9 mouse cellular contexts compared by ENCODE assay signal in genomic region chr11:50254010-50254580, GRCm38 (mm10). TPM values are rescaled to one million over a fixed set of nuclear protein-coding genes. Genes with fewer than 3 reads are reported as not detected.
DNase-seq lines count a peak whose midpoint lies in the region; ATAC-seq and TF ChIP-seq lines count a peak whose summit lies in the region.
"Had no signal": no experiment of that assay in that cellular context is flagged by ENCODE, and none has a peak within 500 bp of the region (broad histone marks: within the 10 kb centered on the region; RNA-seq: fewer than 3 reads in every experiment).

No protein-coding gene starts in this region.

- no peak for TF ChIP-seq CTCF in lung, adult 2 months (IDR thresholded peaks at IDR 0.05; ENCODE audit: insufficient read depth, low read length)

- ATAC-seq in forebrain, embryonic 12.5 days (ENCODE audit: low FRiP score): no peak
- ATAC-seq in forebrain, embryonic 11.5 days (replicated peaks; ENCODE audit: low FRiP score): no peak

- peaks cover 36% of the 10 kb centered on the region for H3K36me3 ChIP-seq in forebrain, embryonic 12.5 days (replicated peaks)
- peaks cover 10% of the 10 kb centered on the region; the same call in 1 of the 2 replicates for H3K36me3 ChIP-seq in forebrain, embryonic 11.5 days (ENCODE audit: control insufficient read depth, insufficient read depth, low read length)
- H3K36me3 ChIP-seq in myocyte (ENCODE audit: control insufficient read depth, insufficient read depth): peaks cover 15% of the 10 kb centered on the region

- no peak for TF ChIP-seq POLR2A in myocyte (IDR thresholded peaks at IDR 0.05; ENCODE audit: insufficient read length, low read depth)
- TF ChIP-seq POLR2A in lung, adult 2 months (IDR thresholded peaks at IDR 0.05; ENCODE audit: borderline replicate concordance, extremely low read depth, low read depth, low read length): no peak

- no peaks in the 10 kb centered on the region for H3K4me1 ChIP-seq in forebrain, embryonic 12.5 days
- no peaks in the 10 kb centered on the region for H3K4me1 ChIP-seq in forebrain, embryonic 11.5 days (replicated peaks; ENCODE audit: control insufficient read depth, insufficient read depth, low read length)
- no peaks in the 10 kb centered on the region for H3K4me1 ChIP-seq in lung, adult 2 months (ENCODE audit: control insufficient read depth, insufficient read depth, low read length)

- no peaks in the 10 kb centered on the region for H3K79me2 ChIP-seq in myocyte (ENCODE audit: control insufficient read depth, insufficient read depth)

- H3K27ac ChIP-seq in forebrain, embryonic 12.5 days: 0 out of 2 replicates have a peak overlapping the region, but pooled peaks have one; percentile 36
- H3K27ac ChIP-seq in forebrain, embryonic 11.5 days (ENCODE audit: low read depth, low read length): no peak overlapping the region

- no peak overlapping the region for H3K4me3 ChIP-seq in forebrain, embryonic 12.5 days (replicated peaks)
- H3K4me3 ChIP-seq in forebrain, embryonic 11.5 days (ENCODE audit: low read depth, low read length): no peak overlapping the region
- no peak overlapping the region for H3K4me3 ChIP-seq in myocyte
- H3K4me3 ChIP-seq in lung, adult 2 months (replicated peaks; ENCODE audit: extremely low read depth, low read depth, low read length): no peak overlapping the region

- no peak overlapping the region for H3K9ac ChIP-seq in forebrain, embryonic 12.5 days
- H3K9ac ChIP-seq in forebrain, embryonic 11.5 days (ENCODE audit: low read length): no peak overlapping the region

- H3K27me3 ChIP-seq in forebrain, embryonic 12.5 days: no peaks in the 10 kb centered on the region
- H3K27me3 ChIP-seq in forebrain, embryonic 11.5 days (ENCODE audit: control insufficient read depth, insufficient read depth, low read length): no peaks in the 10 kb centered on the region
- H3K27me3 ChIP-seq in myocyte (ENCODE audit: control insufficient read depth, insufficient read depth, insufficient read length): no peaks in the 10 kb centered on the region

- DNase-seq in forebrain, embryonic 11.5 days (ENCODE audit: low spot score): no peak
- peak; percentile 52 for DNase-seq in cerebellum, adult 11-12 months
- peak; percentile 59 to 65 for DNase-seq in frontal cortex, postnatal 25 days (ENCODE audit: low spot score in 2 of 2)
- no peak for DNase-seq in spleen, postnatal 14 days (ENCODE audit: low spot score in 2 of 2)
- no peak for DNase-seq in kidney, postnatal 36 days
- no peak for DNase-seq in lung, adult 2 months
- DNase-seq: kidney, adult 2 months had no signal

- no peak overlapping the region for H3ac ChIP-seq in myocyte (ENCODE audit: control insufficient read depth, insufficient read length)

- 82% methylated on average over 12 of the region's 12 CpGs for WGBS in forebrain, embryonic 12.5 days
- WGBS in forebrain, embryonic 11.5 days: 82% methylated on average over 12 of the region's 12 CpGs
- WGBS in lung, adult 2 months: 71% methylated on average over 12 of the region's 12 CpGs

- H3K9me3 ChIP-seq in forebrain, embryonic 12.5 days: no peaks in the 10 kb centered on the region
- H3K9me3 ChIP-seq in forebrain, embryonic 11.5 days (ENCODE audit: control insufficient read depth, low read length): no peaks in the 10 kb centered on the region

- no peak overlapping the region for H3K4me2 ChIP-seq in forebrain, embryonic 12.5 days
- no peak overlapping the region for H3K4me2 ChIP-seq in forebrain, embryonic 11.5 days (ENCODE audit: low read depth, low read length, severe bottlenecking)
- peak overlapping the region; percentile 67 for H3K4me2 ChIP-seq in myocyte (ENCODE audit: low read depth)

TF ChIP-seq in myocyte, 11 proteins besides CTCF, POLR2A, EP300 and RAD21:
- TF ChIP-seq POLR2AphosphoS2 (IDR thresholded peaks at IDR 0.05; ENCODE audit: insufficient read length, low read depth): peak; percentile 75
- TF ChIP-seq TCF3 (IDR thresholded peaks at IDR 0.05; ENCODE audit: insufficient read length, low read depth): no peak
- TF ChIP-seq USF1 (IDR thresholded peaks at IDR 0.05; ENCODE audit: low read depth): no peak

RNA-seq across cellular contexts. Expression of gene Ltc4s, which starts 15.7 kb away (rescaled TPM):
- polyA plus RNA-seq in forebrain, embryonic 12.5 days (2016; fragmentation: Nextera tagmentation; extraction: Ambion mirVana): 0.60 and 0.69 TPM in 2 replicates
- polyA plus RNA-seq in forebrain, embryonic 11.5 days (2014; fragmentation: Nextera tagmentation; extraction: Ambion mirVana): 0.51 and 0.81 TPM in 2 replicates
- polyA plus RNA-seq in myocyte (2012; fragmentation: generic; extraction: Trizol): 1.8 TPM
- polyA plus RNA-seq in lung, adult 2 months (2012; rRNA removed): 106 and 119 TPM in 2 replicates

RNA-seq across cellular contexts. Expression of gene Maml1, which starts 38.0 kb away (rescaled TPM):
- polyA plus RNA-seq in forebrain, embryonic 12.5 days (2016; fragmentation: Nextera tagmentation; extraction: Ambion mirVana): 5.5 and 5.9 TPM in 2 replicates
- 10.0 and 11.9 TPM in 2 replicates for polyA plus RNA-seq in forebrain, embryonic 11.5 days (2014; fragmentation: Nextera tagmentation; extraction: Ambion mirVana)
- 13.7 TPM for polyA plus RNA-seq in myocyte (2012; fragmentation: generic; extraction: Trizol)
- polyA plus RNA-seq in lung, adult 2 months (2012; rRNA removed): 19.5 and 22.5 TPM in 2 replicates

RNA-seq across cellular contexts. Expression of gene Mgat4b, which starts 43.4 kb away (rescaled TPM):
- polyA plus RNA-seq in forebrain, embryonic 12.5 days (2016; fragmentation: Nextera tagmentation; extraction: Ambion mirVana): 31.6 and 40.3 TPM in 2 replicates
- polyA plus RNA-seq in forebrain, embryonic 11.5 days (2014; fragmentation: Nextera tagmentation; extraction: Ambion mirVana): 24.2 and 30.9 TPM in 2 replicates
- 89.2 TPM for polyA plus RNA-seq in myocyte (2012; fragmentation: generic; extraction: Trizol)
- polyA plus RNA-seq in lung, adult 2 months (2012; rRNA removed): 77.4 and 91.7 TPM in 2 replicates

RNA-seq across cellular contexts. Expression of gene Sqstm1, which starts 43.5 kb away (rescaled TPM):
- 165 and 169 TPM in 2 replicates for polyA plus RNA-seq in forebrain, embryonic 12.5 days (2016; fragmentation: Nextera tagmentation; extraction: Ambion mirVana)
- 148 and 164 TPM in 2 replicates for polyA plus RNA-seq in forebrain, embryonic 11.5 days (2014; fragmentation: Nextera tagmentation; extraction: Ambion mirVana)
- polyA plus RNA-seq in myocyte (2012; fragmentation: generic; extraction: Trizol): 873 TPM
- polyA plus RNA-seq in lung, adult 2 months (2012; rRNA removed): 249 and 251 TPM in 2 replicates

Comparison
In these comparisons a context has a peak if more than half of its experiments do, and no peak if none do; other contexts are left out.
1. DNase-seq: peak in cerebellum, adult 11-12 months (single experiment) and frontal cortex, postnatal 25 days (2 of 2); none in forebrain, embryonic 11.5 days (single experiment), spleen, postnatal 14 days (0 of 2), kidney, postnatal 36 days (0 of 2) and lung, adult 2 months (single experiment).
2. RNA of gene Ltc4s, which starts 15.7 kb away (polyA plus RNA-seq): 106 to 119 TPM in lung, adult 2 months; 1.8 TPM in myocyte (single experiment), 0.51 to 0.81 TPM in forebrain, embryonic 11.5 days and 0.60 to 0.69 TPM in forebrain, embryonic 12.5 days; every median in the first group is over 10 times any median in the second.